Mouse (Mus musculus): ENCODE results near the gene Fbxl18. TPM values are rescaled to one million over a fixed set of nuclear protein-coding genes. Genes with fewer than 3 reads are reported as not detected.
"Not testable (repeated sequence)": the region's sequence is repeated elsewhere in the genome, so short reads cannot be mapped to it uniquely, and the experiment has no call there.

Gene Fbxl18
- total RNA-seq, 2 experiments from 2014 or later, result 32.3 to 34.8 TPM

DNA sequence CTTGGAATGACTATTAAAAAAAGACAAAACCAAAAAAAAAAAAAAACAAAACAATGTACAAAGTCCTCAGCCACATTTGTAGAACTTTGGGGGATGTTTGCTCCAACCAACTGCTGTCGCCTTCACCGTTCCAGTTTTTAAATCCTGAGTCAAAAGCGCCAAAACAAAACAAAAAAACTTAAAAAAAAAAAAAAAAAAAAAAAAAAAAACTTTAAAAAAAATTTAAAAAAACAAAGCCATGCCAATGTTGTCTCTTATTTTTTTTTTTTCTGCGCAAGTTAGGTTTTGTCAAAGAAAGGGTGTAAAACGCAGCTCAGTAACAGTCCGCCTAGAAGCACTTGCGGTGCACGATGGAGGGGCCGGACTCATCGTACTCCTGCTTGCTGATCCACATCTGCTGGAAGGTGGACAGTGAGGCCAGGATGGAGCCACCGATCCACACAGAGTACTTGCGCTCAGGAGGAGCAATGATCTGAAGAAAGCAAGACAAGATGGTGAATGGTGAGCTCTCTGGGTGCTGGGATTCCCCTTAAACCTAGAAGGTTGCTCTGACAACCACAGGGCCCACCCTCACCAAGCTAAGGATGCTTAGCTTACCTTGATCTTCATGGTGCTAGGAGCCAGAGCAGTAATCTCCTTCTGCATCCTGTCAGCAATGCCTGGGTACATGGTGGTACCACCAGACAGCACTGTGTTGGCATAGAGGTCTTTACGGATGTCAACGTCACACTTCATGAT is 8.4 kb upstream of the Fbxl18 start:
- intact Hi-C loops (cut with DNase I), result no loop called here
- no peak for DNase-seq (ENCODE audit: extremely low spot score in 1 of 2, low spot score in 2 of 2)

DNA sequence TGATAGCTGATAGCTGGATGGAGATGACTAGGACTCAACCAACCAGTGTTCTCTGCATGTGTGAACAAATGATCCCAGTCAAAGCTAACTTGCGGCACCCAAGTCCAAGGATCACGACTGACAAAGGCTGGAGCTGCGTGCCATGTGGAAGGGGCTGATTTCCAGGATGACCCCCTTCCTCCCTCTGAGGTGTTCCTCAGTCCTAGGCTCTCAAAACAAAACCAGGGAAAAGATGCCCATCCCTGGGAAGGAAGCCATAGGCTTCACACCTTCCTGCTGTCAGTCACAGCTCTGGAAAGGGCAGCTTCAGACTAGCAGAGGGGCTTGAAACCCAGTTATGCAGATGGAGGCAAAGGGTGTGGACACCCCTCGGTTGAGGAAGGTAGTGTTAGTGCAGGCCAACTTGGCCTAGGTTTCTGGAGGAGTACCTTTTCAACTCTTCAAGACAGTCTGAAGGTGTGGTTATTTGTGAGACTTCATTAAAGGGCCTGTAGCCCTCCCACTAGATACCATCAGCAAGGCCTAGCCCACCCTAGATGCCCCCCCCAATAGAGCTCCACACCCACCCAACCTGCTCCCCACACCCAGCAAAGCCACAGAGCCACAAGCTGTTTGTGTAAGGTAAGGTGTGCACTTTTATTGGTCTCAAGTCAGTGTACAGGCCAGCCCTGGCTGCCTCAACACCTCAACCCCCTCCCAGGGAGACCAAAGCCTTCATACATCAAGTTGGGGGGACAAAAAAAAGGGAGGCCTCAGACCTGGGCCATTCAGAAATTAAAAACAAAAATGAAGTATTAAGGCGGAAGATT is 7.5 kb upstream of the Fbxl18 start:
- DNase-seq (ENCODE audit: extremely low spot score in 1 of 2, low spot score in 2 of 2), result no peak
- intact Hi-C loops (cut with DNase I), result no loop called here

DNA sequence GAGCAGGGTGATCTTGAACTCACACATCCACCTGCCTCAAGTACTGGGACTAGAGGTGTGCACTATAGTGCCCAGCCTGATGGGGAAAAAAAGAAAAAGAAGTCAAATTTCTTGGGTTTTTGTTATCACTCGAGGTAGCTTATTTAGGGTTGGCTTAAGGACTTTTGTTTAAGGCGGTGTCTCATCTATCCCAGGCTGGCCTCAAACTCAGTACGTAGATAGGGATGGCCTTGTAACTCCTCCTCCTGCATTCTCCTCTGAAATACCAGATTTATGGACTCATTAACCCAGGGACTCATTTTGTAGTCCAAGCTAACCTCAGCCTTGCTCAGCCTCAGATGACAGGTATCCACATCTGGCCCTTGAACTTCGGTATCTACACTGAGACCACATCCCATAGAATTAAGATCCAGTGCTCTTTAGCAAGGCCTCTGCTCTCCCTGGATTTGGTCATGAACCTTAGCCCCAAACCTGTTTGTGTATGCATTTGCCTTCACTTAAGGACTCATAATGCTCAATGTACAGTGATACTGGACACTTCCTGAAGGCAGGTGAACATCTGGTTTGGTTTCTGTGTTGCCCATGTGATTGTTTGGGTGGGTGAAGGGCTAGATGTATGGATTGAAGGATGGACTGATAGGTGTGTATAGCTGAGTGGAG is 6.8 kb upstream of the Fbxl18 start:
- intact Hi-C loops (cut with DNase I), result no loop called here
- no peak for DNase-seq (ENCODE audit: extremely low spot score in 1 of 2, low spot score in 2 of 2)

DNA sequence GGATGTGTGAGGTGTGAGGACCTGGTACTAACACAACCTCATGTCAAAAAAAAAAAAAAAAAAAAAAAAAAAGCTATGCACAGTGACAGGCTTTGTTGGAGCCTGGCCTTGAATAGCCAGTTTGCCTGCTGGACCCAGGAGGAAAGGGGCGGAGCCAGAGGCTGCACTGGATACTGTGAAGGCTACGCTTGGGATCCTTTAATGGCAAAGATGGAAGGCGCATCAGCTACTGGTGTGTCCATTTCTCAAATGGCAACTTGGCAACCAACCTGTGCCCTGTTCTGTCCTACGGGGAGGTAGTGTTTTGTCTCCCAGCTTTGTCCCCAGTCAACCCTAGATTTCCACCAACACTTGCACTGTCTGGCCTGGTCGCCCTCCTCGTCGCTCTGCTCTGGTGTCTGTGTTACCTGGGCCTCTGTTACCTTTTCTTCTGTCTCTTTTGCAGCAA is 6.2 kb upstream of the Fbxl18 start:
- DNase-seq (ENCODE audit: extremely low spot score in 1 of 2, low spot score in 2 of 2), result peak in 1 of 2 experiments; percentile 72
- intact Hi-C loops (cut with DNase I), result no loop called here

DNA sequence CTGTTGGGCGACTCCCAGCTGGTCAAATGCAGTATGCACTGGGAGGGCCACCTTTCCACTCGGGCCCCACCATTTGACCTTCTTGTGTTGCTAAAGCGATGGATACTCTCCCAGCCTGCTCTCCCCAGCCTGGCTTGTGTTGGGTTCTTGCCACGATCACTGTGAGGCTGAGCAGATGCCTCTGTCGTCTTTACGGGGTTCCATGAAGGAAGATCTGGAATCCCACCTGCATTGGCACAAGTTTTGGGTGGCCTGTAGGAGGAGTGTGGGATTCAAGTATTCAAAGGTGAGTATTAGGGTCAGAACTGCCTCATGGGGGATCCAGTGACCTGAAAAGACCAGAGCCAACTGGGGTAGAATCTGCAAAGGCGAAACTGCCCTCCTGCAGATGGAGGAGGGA is 5.4 kb upstream of the Fbxl18 start:
- intact Hi-C loops (cut with DNase I), result no loop called here
- peak in 1 of 2 experiments; percentile 46 for DNase-seq (ENCODE audit: extremely low spot score in 1 of 2, low spot score in 2 of 2)

DNA sequence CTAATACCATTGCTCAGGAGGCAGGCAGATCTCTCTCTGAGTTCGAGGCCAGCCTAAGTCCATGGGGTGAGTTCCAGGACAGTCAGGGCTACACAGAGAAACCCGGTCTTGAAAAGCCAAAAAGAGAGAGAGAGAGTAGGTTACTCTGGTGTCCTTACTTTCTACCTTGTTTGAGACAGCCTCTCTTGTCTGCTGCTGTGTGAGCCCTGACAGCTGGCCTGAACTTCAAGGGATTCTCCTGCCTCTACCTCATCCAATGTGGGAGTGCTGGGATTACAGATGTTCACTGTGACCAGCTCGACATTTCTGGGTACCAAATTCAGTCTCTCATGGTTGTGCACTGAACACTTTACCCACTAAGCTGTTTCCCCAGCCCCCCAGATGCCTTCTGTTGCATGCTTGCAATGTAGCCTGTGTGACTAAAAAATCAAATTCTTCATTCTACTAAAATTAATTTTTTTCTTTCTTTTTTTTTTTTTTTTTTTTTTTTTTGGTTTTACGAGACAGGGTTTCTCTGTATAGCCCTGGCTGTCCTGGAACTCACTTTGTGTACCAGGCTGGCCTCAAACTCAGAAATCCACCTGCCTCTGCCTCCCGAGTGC is 4.8 kb upstream of the Fbxl18 start:
- intact Hi-C loops (cut with DNase I), result no loop called here
- DNase-seq (ENCODE audit: extremely low spot score in 1 of 2, low spot score in 2 of 2), result no peak

DNA sequence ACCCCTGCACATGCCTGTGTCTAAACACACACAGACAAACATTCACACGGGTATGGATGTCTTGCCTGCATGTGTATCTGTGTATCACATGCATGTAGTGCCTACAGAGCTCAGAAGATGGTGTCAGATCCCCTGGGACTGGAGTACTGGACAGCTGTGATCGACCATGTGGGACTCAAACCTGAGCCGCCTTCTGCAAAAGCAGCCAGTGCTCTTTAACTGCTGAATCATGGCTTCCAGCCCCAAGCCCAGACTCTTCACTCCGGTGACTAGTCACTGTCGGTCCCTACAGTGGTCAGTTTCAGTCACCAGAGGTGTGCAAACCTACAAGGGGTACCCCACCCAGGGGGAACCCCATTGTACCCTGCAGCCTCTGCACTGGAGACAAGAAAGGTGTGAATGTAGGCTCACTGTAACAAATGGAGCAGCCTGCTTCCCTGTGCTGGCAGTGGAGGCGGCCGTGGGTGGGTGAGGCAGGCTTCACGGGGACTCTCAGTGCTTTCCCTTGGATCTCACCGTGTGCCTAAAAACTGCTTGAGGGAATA is 3.9 kb upstream of the Fbxl18 start:
- DNase-seq (ENCODE audit: extremely low spot score in 1 of 2, low spot score in 2 of 2), result peak in 1 of 2 experiments; percentile 47
- intact Hi-C loops (cut with DNase I), result no loop called here

DNA sequence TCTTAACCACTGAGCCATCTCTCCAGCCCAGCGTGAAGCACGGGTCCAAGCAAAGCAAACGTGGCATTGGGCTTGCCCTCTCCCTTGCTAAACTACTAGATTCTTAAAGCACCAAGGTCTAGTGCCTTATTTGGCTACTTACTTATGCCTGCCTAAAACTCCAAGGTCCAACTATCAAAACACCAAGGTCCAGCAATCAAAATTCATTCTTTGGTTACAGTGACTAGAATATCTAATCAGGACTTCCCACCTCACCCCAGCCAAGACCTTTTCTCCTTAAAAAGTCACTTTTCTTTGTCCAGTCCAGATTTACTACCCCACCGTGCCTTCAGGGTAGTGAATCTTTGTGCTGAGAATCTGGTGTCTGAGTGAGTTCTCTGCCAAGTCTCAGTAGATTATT is 3.1 kb upstream of the Fbxl18 start:
- intact Hi-C loops (cut with DNase I), result no loop called here
- DNase-seq (ENCODE audit: extremely low spot score in 1 of 2, low spot score in 2 of 2), result no peak

DNA sequence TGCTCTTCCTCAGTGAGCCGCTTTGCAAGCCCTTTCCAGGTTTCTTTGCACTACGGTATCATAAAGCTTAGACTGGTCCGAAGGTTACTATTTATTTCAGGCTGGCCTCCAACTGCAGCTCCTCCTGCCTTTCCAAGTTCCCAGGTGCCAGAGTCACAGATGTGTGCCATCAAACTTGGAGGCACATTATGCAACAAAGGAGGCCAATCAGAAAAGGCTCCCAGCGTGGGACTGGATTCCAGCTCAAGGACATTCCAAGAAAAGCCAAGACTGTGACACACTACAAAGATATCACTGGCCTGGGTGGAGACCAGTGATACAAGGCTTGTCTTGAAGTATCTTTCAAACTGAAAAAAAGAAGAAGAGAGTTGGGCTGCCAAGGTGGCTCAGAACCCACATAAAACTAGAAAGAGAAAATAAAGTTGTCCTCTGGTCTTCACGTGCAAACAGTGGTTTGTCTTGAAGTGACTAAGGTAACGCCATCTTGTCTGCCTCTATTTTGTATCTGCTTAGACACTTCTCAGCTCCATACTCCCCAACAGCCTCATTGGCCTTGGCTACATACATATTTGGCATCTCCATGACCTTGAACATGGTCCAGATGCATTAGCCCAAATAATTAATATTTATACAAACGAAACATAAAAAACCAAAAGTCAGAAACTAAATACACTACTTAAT is 2.5 kb upstream of the Fbxl18 start:
- intact Hi-C loops (cut with DNase I), result no loop called here
- no peak for DNase-seq (ENCODE audit: extremely low spot score in 1 of 2, low spot score in 2 of 2)

DNA sequence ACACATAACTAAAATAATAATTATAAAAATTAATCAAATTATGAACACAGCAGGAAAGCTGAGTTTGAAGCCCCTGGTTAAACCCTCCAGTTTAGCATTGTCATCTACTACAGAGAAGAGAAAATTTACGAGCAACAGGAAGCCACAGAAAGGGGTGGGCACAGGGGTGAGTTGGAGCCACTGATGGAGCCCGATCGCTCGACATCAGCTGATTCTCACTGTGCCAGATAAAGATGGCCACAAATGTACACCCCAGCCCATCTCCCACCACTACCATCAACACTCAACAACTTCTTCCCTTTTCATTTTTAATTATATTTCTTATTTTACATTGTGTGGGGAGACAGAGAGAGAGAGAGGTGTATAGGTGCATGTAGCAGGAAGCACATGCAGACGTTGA is 1.5 kb upstream of the Fbxl18 start:
- intact Hi-C loops (cut with DNase I), result no loop called here
- no peak for DNase-seq (ENCODE audit: extremely low spot score in 1 of 2, low spot score in 2 of 2)

DNA sequence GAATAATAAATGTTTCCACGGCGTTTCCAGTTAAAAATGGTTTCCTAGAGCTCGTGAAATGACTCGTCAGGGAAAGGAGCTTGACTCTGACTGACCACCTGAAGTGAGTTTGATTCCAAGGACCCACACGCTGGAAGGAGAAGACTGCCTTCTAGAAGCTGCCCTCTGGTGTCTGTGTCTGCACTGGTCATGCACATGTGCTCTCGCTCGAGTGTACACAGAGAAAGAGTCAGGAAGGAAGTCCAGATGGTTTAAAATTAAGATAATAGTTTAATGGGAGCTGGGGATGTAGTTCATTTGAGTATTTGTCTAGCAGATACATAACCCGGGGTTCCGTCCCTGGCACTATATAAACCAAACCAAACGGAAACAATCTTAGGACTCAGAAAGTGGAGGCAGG is 971 bp upstream of the Fbxl18 start:
- DNase-seq (ENCODE audit: extremely low spot score in 1 of 2, low spot score in 2 of 2), result no peak
- intact Hi-C loops (cut with DNase I), result no loop called here

DNA sequence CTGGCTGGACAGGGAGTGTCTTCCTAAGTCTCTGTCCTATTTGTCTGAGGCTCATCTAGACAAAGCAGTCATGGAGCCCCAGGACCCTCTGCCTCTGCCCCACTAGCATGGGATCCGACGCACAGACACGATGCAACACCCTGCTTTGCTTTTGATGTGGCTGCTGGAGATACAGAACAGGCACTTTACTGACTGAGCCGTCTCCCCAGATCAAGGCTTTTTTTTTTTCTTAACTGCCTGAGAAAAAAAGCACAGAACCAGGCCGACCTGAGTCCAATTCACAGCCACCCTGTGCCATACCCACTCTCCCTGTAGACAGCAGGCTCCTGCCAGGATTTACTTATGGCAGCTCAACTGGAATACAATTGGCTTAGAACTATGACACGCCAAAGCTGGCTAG is 3.8 kb downstream of the Fbxl18 start:
- no peak for DNase-seq (ENCODE audit: extremely low spot score in 1 of 2, low spot score in 2 of 2)
- intact Hi-C loops (cut with DNase I), result no loop called here

DNA sequence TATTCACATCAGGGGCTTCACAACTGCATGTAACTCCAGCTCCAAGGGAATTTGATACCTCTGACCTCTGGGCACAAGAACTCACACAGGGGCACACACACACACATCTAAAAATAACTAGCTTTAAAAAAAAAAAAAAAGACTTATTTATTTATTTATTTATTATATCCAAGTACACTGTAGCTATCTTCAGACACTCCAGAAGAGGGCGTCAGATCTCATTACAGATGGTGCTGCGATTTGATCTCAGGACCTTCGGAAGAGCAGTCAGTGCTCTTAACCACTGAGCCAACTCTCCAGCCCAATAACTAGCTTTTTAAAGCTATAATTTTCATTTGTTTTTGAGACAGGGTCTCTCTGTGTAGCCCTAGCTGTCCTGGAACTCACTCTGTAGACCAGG is 7.7 kb downstream of the Fbxl18 start:
- DNase-seq (ENCODE audit: extremely low spot score in 1 of 2, low spot score in 2 of 2); intact Hi-C loops (cut with DNase I): not testable (repeated sequence)

DNA sequence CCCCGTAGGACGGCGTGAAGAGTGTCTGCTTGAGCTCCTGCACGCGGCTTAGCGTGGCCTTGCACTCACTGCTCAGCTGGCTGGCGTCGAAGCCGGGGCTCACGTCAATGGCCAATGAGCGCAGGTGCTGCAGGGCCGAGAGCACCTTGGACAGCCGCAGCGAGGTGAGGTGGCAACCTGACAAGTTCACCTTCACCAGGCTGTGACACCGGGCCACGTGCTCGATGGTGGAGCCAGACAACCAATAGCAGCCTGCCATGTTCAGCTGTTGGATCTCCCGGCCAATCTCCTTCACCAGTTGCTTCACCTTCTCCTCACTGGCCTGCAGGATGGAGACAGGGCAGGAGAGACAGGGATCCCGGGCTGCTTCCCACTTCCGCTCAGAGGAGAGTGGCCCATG is 8.5 kb downstream of the Fbxl18 start:
- intact Hi-C loops (cut with DNase I), result no loop called here
- DNase-seq (ENCODE audit: extremely low spot score in 1 of 2, low spot score in 2 of 2), result peak in 1 of 2 experiments; percentile 39

DNA sequence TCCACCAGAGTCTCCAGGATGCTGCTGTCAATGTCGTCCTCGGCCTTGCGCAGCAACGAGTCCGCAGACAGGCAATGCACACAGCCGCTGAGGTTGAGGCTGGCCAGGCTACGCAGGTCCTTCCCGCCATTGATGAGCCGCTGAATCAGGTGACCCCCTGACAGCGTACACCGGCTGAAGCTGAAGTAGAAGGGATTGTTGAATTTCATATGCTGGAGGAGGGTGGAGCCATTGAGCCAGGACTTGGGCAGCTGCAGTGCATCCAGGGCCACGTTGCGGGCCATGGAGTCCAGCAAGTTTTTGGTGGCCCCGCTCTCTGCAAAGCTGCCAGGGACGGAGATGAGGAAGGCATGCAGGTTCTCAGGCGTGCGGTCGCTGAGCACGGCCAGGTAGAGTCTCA is 9.0 kb downstream of the Fbxl18 start:
- no peak for DNase-seq (ENCODE audit: extremely low spot score in 1 of 2, low spot score in 2 of 2)
- intact Hi-C loops (cut with DNase I), result no loop called here

DNA sequence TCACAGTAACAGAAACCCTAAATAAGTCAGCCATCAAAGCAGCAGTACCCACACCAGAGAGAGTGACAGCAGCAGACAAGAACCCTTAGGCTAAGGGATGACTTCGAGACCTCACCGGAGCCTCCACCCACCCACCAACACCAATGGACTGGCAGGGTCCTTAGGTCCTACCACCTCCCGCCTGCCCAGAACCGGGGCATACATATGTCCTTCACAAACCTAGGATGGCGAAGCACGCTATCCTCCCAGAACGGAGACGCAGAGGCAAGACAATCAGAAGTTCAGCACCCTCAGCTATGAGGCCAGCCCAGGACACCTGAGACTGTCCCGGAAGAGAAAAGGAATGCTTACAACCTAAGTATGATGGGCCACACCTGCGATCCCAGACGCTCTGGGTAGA is 12.8 kb downstream of the Fbxl18 start:
- intact Hi-C loops (cut with DNase I), result no loop called here
- no peak for DNase-seq (ENCODE audit: extremely low spot score in 1 of 2, low spot score in 2 of 2)

DNA sequence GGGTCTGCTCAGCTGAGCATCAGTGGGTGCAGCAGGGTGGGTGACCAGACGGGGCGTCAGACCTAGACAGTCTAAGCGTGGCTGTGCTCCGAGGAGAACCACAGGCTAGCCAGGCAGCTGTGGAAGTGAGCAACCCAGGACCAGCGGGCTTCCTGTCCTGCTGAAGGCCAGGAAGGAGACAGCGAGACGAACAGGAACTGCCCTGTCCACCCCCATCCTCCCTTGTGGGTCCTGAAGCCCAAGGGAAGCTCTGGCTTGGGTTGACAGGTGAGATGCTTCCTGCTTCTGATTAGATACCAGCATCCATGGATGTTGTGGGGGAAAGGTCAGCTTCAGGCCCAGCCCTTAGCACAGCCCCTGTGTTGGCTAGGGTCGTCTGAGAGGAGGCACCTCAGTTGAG is 13.3 kb downstream of the Fbxl18 start:
- intact Hi-C loops (cut with DNase I), result no loop called here
- DNase-seq (ENCODE audit: extremely low spot score in 1 of 2, low spot score in 2 of 2), result no peak

DNA sequence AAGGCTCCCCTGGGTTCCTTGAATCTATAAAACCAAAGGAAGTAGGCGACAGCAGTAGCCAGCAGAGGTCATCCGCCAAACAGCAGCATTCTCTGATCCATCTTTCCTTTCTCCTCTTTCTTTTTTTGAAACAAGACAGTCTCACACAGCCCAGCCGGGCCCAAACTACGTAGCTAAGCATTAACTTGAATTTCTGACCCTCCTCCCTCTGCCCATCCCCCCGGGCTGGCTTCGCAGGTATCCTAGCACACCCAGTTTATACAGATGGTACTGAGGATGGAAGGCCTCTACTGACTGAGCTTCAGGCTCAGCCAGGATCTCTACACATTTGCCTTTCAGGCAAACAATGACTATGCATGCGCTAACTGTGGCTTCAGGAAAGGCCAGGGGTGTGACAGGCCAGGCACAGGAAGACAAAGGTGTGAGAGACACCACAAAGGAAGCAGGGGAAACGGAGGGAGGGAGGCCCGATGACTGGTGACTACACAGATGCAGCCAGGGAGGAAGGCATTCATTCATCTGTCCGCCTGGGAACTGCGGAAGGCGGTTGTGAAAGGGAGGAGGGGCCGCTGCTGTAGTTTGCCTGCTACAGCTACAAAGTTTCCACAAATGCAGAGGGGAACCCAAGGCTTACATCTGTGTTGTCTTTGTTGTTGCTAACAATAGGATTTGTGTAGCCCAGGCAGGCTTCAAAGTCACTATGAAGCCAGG is 14.3 kb downstream of the Fbxl18 start:
- DNase-seq (ENCODE audit: extremely low spot score in 1 of 2, low spot score in 2 of 2), result peak in 1 of 2 experiments; percentile 59
- intact Hi-C loops (cut with DNase I), result no loop called here
